Mouse (Mus musculus) olfactory bulb, adult 2 months (tissue): Measurements from ENCODE around the gene Sash1.

Experiments
- CTCF ChIP-seq: fragments of 200-500 bp; IDR thresholded peaks from 2 replicates; pipeline ENCODE4 v1.5.1; 2012; ENCODE audit warnings: low read depth, mild to moderate bottlenecking, low read length, moderate library complexity; ENCODE audit not compliant: insufficient read depth
- POLR2A ChIP-seq: fragments of 200-500 bp; IDR thresholded peaks from 2 replicates; pipeline ENCODE4 v1.6.1; 2012; ENCODE audit warnings: mild to moderate bottlenecking, low read depth, low read length, moderate library complexity; ENCODE audit not compliant: insufficient read depth

- no peak for TF ChIP-seq POLR2A
- TF ChIP-seq CTCF, result no peak
Observed at GRCm38 (mm10) chr10:8756604-8757354, 129.1 kb downstream of the Sash1 start.
